Mouse (Mus musculus): Measurements from ENCODE around the gene Prkcb. TPM values are rescaled to one million over a fixed set of nuclear protein-coding genes. Genes with fewer than 3 reads are reported as not detected.

The Prkcb gene
- polyA plus RNA-seq, 1 experiment from 2014 or later = 148 TPM

DNA sequence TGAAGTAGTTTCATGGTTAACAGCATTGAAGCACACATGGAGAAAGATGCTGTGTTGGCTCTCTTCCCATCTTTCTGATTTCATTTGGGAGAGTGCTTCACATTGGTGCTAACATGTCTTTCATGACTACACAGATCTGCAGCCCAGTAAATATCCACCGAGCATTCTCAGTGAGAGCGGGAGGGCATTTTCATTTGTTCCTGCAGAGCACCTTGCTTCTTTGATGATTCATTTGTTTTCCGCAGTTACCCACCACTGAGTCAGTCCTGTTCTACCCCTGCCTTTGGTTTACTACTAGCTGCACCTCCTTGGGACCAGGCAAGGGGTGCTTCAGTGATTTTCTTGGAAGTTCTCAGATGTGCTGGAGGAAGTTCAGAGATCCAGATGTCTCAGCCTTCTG lies 8.3 kb downstream of the Prkcb start:
- no peaks in the 10 kb centered on the region for H3K27me3 ChIP-seq (ENCODE audit: control insufficient read depth, insufficient read depth, low read depth, low read length)
- no peak for ATAC-seq
- WGBS = 89% methylated on average over 3 of the region's 3 CpGs
- no peak overlapping the region for H3K4me3 ChIP-seq (ENCODE audit: low read depth, low read length)
- no peak overlapping the region for H3K9ac ChIP-seq (ENCODE audit: low read depth, low read length)
- H3K9me3 ChIP-seq (replicated peaks; ENCODE audit: control insufficient read depth, low read length, poor library complexity, severe bottlenecking) = peaks cover 3% of the 10 kb centered on the region; the same call in 1 of the 2 replicates
- H3K27ac ChIP-seq (ENCODE audit: low read length) = no peak overlapping the region
- H3K4me1 ChIP-seq (ENCODE audit: control insufficient read depth, insufficient read depth, low read length) = peaks cover 4% of the 10 kb centered on the region; the same call in 1 of the 2 replicates
- no peaks in the 10 kb centered on the region for H3K36me3 ChIP-seq (ENCODE audit: control insufficient read depth, insufficient read depth, low read length)
- no peak overlapping the region for H3K4me2 ChIP-seq (ENCODE audit: low read length)

DNA sequence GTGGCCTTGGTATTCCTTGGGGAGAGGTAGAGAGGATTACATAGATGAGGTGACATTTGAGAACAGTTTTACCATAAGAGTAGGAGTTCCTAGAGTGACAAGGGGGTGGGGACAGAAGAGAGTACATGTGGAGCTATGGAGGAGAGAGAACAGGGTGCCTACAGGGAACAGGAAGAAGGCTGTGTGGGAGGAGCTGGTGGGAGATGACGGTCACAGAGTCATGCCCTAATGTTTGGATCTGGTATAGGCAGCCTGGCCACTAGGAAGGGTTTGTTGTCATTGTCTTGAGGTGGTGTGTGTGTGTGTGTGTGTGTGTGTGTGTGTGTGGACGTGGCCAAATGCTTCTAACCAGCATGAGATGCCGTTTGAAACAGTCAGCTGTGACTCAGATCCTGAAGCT lies 9.1 kb downstream of the Prkcb start:
- Histone ChIP-seq H3K27me3 (ENCODE audit: control insufficient read depth, insufficient read depth, low read depth, low read length) (no peaks in the 10 kb centered on the region), H3K4me2 (ENCODE audit: low read length) (no peak overlapping the region), H3K4me3 (ENCODE audit: low read depth, low read length) (no peak overlapping the region), H3K4me1 (ENCODE audit: control insufficient read depth, insufficient read depth, low read length) (peaks cover 2% of the 10 kb centered on the region; the same call in 1 of the 2 replicates), H3K27ac (ENCODE audit: low read length) (no peak overlapping the region), H3K9me3 (replicated peaks; ENCODE audit: control insufficient read depth, low read length, poor library complexity, severe bottlenecking) (peaks cover 3% of the 10 kb centered on the region; the same call in 1 of the 2 replicates), H3K36me3 (ENCODE audit: control insufficient read depth, insufficient read depth, low read length) (no peaks in the 10 kb centered on the region), H3K9ac (ENCODE audit: low read depth, low read length) (no peak overlapping the region)
- 72% methylated on average over 3 of the region's 3 CpGs for WGBS
- no peak for ATAC-seq

DNA sequence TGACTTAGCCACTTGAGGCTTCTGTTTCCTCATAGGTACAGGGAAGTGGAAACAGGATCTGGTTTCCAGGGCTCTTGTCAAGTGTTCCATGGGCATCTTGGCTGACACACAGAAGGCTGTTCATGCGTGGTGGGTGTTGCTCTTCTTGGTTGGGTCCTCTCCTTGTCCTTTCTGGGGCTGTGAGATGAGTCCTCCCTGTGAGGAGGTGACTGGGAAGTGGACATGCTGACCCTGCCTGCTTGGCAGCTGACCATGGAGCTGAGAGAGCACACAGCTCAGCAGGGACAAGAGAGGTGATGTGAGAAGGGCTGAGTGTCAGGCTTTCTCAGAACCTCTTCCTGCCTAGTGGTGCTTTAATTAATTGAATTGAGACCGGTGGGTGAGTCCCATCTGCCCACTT lies 10.2 kb downstream of the Prkcb start:
- H3K4me3 ChIP-seq (ENCODE audit: low read depth, low read length) = no peak overlapping the region
- WGBS = 73% methylated on average over 2 of the region's 2 CpGs
- peaks cover 3% of the 10 kb centered on the region; the same call in 1 of the 2 replicates for H3K9me3 ChIP-seq (replicated peaks; ENCODE audit: control insufficient read depth, low read length, poor library complexity, severe bottlenecking)
- ATAC-seq = no peak
- H3K36me3 ChIP-seq (ENCODE audit: control insufficient read depth, insufficient read depth, low read length) = no peaks in the 10 kb centered on the region
- H3K27ac ChIP-seq (ENCODE audit: low read length) = no peak overlapping the region
- H3K4me1 ChIP-seq (ENCODE audit: control insufficient read depth, insufficient read depth, low read length) = peaks cover 2% of the 10 kb centered on the region; the same call in 1 of the 2 replicates
- no peaks in the 10 kb centered on the region for H3K27me3 ChIP-seq (ENCODE audit: control insufficient read depth, insufficient read depth, low read depth, low read length)
- H3K9ac ChIP-seq (ENCODE audit: low read depth, low read length) = no peak overlapping the region
- no peak overlapping the region for H3K4me2 ChIP-seq (ENCODE audit: low read length)

DNA sequence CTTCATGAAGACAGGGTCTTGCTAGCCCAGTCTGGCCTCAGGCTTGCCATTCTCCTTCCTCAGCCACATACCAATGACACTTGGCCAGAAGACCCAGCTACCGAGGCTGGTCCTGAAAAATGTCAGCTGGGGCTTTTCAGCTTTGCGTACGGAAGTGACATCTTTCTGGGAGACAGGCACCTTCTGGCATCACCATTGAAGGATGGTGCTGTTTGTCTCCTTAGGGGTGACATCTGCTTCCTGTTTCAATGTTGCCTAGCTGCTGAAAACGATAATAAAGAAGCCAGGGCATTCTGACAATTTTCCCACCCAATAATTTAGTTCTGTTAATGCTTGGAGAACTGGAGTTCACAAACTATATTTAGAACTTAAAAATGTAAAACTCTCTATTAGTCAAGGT lies 12.0 kb downstream of the Prkcb start:
- Histone ChIP-seq H3K4me3 (ENCODE audit: low read depth, low read length) (no peak overlapping the region), H3K27me3 (ENCODE audit: control insufficient read depth, insufficient read depth, low read depth, low read length) (no peaks in the 10 kb centered on the region), H3K9ac (ENCODE audit: low read depth, low read length) (no peak overlapping the region), H3K4me2 (ENCODE audit: low read length) (no peak overlapping the region), H3K36me3 (ENCODE audit: control insufficient read depth, insufficient read depth, low read length) (no peaks in the 10 kb centered on the region), H3K27ac (ENCODE audit: low read length) (no peak overlapping the region), H3K4me1 (ENCODE audit: control insufficient read depth, insufficient read depth, low read length) (peaks cover 4% of the 10 kb centered on the region; the same call in 1 of the 2 replicates), H3K9me3 (replicated peaks; ENCODE audit: control insufficient read depth, low read length, poor library complexity, severe bottlenecking) (peaks cover 3% of the 10 kb centered on the region; the same call in 1 of the 2 replicates)
- no peak for ATAC-seq
- WGBS = 82% methylated on average over 4 of the region's 4 CpGs

DNA sequence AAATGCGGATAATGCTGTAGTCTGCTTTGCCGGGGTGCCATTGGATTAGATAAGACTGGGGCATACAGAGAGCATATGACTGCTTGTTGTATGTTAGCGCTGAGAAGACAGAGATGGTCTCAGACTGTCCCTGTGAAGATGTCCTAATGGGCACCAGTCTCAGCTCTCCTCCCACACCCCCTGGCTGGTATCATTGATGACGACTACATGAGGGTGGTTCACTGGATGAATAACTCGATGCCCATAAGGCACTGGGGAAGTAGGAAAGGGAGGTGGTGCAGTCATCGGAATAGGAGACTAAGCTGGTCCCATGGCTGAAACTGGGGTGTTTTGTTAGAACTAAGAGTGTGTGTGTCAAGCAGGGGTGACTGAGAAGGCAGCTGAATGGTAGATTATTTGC lies 14.0 kb downstream of the Prkcb start:
- no peak for ATAC-seq
- H3K27ac ChIP-seq (ENCODE audit: low read length) = no peak overlapping the region
- no peaks in the 10 kb centered on the region for H3K27me3 ChIP-seq (ENCODE audit: control insufficient read depth, insufficient read depth, low read depth, low read length)
- peaks cover 3% of the 10 kb centered on the region; the same call in 1 of the 2 replicates for H3K9me3 ChIP-seq (replicated peaks; ENCODE audit: control insufficient read depth, low read length, poor library complexity, severe bottlenecking)
- 87% methylated on average over 6 of the region's 6 CpGs for WGBS
- peaks cover 2% of the 10 kb centered on the region; the same call in 1 of the 2 replicates for H3K4me1 ChIP-seq (ENCODE audit: control insufficient read depth, insufficient read depth, low read length)
- no peak overlapping the region for H3K4me2 ChIP-seq (ENCODE audit: low read length)
- H3K9ac ChIP-seq (ENCODE audit: low read depth, low read length) = no peak overlapping the region
- no peak overlapping the region for H3K4me3 ChIP-seq (ENCODE audit: low read depth, low read length)
- no peaks in the 10 kb centered on the region for H3K36me3 ChIP-seq (ENCODE audit: control insufficient read depth, insufficient read depth, low read length)

DNA sequence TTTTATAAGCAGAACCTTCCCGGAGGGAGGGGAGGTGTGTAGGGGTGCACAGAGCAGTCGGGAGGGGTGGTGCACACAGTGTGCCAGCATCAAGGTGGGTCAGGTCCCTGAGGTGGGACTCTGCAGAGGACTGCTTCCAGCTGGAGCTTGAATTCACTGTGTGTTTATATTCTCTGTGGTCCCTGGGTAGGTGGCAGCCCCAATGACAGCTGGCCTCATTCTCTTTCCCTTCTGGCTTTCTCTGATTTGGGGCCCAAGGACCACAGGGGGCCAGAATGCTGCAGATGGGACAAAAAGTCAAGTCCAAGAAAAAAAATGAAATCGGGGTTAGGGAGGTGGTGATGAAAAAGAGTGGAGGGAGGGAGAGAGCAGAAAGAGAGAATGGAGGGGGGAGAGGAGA lies 15.4 kb downstream of the Prkcb start:
- no peak for ATAC-seq
- H3K27ac ChIP-seq (ENCODE audit: low read length) = no peak overlapping the region
- 47% methylated on average over 3 of the region's 3 CpGs for WGBS
- H3K36me3 ChIP-seq (ENCODE audit: control insufficient read depth, insufficient read depth, low read length) = no peaks in the 10 kb centered on the region
- no peak overlapping the region for H3K4me3 ChIP-seq (ENCODE audit: low read depth, low read length)
- no peak overlapping the region for H3K4me2 ChIP-seq (ENCODE audit: low read length)
- peaks cover 2% of the 10 kb centered on the region; the same call in 1 of the 2 replicates for H3K4me1 ChIP-seq (ENCODE audit: control insufficient read depth, insufficient read depth, low read length)
- H3K9me3 ChIP-seq (replicated peaks; ENCODE audit: control insufficient read depth, low read length, poor library complexity, severe bottlenecking) = peaks cover 3% of the 10 kb centered on the region; the same call in 1 of the 2 replicates
- H3K9ac ChIP-seq (ENCODE audit: low read depth, low read length) = no peak overlapping the region
- H3K27me3 ChIP-seq (ENCODE audit: control insufficient read depth, insufficient read depth, low read depth, low read length) = no peaks in the 10 kb centered on the region

DNA sequence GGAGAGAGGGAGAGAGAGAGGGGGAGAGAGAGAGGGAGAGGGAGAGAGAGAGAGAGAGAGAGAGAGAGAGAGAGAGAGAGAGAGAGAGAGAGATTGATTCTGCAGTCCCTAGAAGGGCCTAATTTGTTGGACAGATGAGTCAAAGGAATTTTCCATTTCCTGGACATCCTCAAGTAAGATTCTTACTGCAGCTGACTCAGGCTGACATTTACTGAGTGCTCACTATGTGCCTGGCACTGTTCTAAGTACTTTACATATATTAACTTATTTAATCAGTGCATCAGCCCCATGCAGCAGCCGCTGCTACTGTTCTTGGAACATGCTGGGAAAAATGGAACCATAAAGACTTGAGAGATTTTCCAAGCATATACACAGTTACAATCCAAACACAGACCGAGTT lies 16.0 kb downstream of the Prkcb start:
- no peaks in the 10 kb centered on the region for H3K27me3 ChIP-seq (ENCODE audit: control insufficient read depth, insufficient read depth, low read depth, low read length)
- no peak overlapping the region for H3K4me2 ChIP-seq (ENCODE audit: low read length)
- ATAC-seq = no peak

DNA sequence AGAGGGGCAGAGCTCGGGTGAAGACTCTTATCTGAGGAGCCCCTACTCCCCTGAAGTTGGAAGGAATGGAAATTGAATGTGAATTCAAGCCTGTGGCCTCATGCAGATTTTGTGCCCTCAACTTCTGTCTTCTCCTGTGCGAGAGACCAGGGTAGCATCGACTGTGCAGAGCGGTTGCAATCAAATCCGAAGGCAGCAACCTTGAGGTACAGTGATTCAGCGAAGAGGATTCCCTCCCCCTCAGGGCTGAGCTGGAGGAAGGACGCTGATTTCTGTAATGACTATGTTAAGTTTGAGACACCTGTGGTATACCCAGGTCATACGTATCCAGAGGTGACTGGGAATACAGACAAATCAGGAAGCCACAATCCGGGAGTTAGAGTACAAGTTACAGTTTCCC lies 18.7 kb downstream of the Prkcb start:
- H3K9me3 ChIP-seq (replicated peaks; ENCODE audit: control insufficient read depth, low read length, poor library complexity, severe bottlenecking) = no peaks in the 10 kb centered on the region
- 94% methylated on average over 9 of the region's 9 CpGs for WGBS

More for the DNA sequence above, 16.0 kb downstream of the Prkcb start:
- Histone ChIP-seq H3K9ac (ENCODE audit: low read depth, low read length) (no peak overlapping the region), H3K9me3 (replicated peaks; ENCODE audit: control insufficient read depth, low read length, poor library complexity, severe bottlenecking) (peaks cover 3% of the 10 kb centered on the region; the same call in 1 of the 2 replicates), H3K4me3 (ENCODE audit: low read depth, low read length) (no peak overlapping the region), H3K4me1 (ENCODE audit: control insufficient read depth, insufficient read depth, low read length) (peaks cover 2% of the 10 kb centered on the region; the same call in 1 of the 2 replicates), H3K36me3 (ENCODE audit: control insufficient read depth, insufficient read depth, low read length) (no peaks in the 10 kb centered on the region), H3K27ac (ENCODE audit: low read length) (no peak overlapping the region)
- 78% methylated on average over 2 of the region's 2 CpGs for WGBS

DNA sequence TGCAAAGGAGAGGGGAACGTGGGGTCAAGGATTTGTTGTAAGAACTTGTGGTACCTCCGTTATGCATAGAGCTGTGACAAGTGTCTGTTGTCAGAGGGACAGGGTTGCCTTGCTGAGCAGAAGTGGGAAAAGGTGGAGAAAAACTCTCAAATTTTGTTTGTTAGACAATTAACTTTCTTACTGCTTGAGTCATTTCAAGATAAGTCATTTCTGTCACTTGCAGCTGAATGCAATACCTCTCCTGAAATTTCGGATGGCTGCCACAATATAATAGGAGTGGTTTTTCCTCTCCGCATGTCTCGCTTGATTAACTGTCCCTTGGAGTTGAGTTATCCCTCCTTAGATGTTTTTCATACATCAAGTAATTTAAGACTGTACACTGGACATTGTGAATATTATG lies 20.1 kb downstream of the Prkcb start:
- Histone ChIP-seq H3K9me3 (replicated peaks; ENCODE audit: control insufficient read depth, low read length, poor library complexity, severe bottlenecking) (no peaks in the 10 kb centered on the region), H3K4me2 (ENCODE audit: low read length) (no peak overlapping the region), H3K36me3 (ENCODE audit: control insufficient read depth, insufficient read depth, low read length) (no peaks in the 10 kb centered on the region), H3K9ac (ENCODE audit: low read depth, low read length) (no peak overlapping the region), H3K27me3 (ENCODE audit: control insufficient read depth, insufficient read depth, low read depth, low read length) (no peaks in the 10 kb centered on the region), H3K4me1 (ENCODE audit: control insufficient read depth, insufficient read depth, low read length) (peaks cover 7% of the 10 kb centered on the region; the same call in 1 of the 2 replicates), H3K27ac (ENCODE audit: low read length) (no peak overlapping the region), H3K4me3 (ENCODE audit: low read depth, low read length) (no peak overlapping the region)
- no peak for ATAC-seq
- 85% methylated on average over 5 of the region's 5 CpGs for WGBS

More for the DNA sequence above, 18.7 kb downstream of the Prkcb start:
- no peak overlapping the region for H3K4me3 ChIP-seq (ENCODE audit: low read depth, low read length)
- H3K9ac ChIP-seq (ENCODE audit: low read depth, low read length) = no peak overlapping the region
- H3K27ac ChIP-seq (ENCODE audit: low read length) = no peak overlapping the region
- H3K36me3 ChIP-seq (ENCODE audit: control insufficient read depth, insufficient read depth, low read length) = no peaks in the 10 kb centered on the region
- ATAC-seq = no peak
- no peak overlapping the region for H3K4me2 ChIP-seq (ENCODE audit: low read length)
- no peaks in the 10 kb centered on the region for H3K27me3 ChIP-seq (ENCODE audit: control insufficient read depth, insufficient read depth, low read depth, low read length)
- H3K4me1 ChIP-seq (ENCODE audit: control insufficient read depth, insufficient read depth, low read length) = peaks cover 2% of the 10 kb centered on the region; the same call in 1 of the 2 replicates

Measured in midbrain, embryonic 16.5 days (tissue).